Mouse (Mus musculus) heart, adult 2 months (tissue): ENCODE measurements around the gene P4ha3. TPM values are rescaled to one million over a fixed set of nuclear protein-coding genes. Genes with fewer than 3 reads are reported as not detected.
A peak's percentile ranks its signal among the peaks of the same experiment; 100 is the strongest.

Source experiments
- DNase-seq, 2 experiments: peaks; one replicate each; pipeline ENCODE4 v3.0.0; 2021
- H3K27ac ChIP-seq: fragments of 200-600 bp; 2 replicates; pipeline ENCODE4 v1.8.1; 2022
- H3K27me3 ChIP-seq: fragments of 200-500 bp; 2 replicates; pipeline ENCODE4 v1.6.1; 2012; ENCODE audit warnings: mild to moderate bottlenecking, low read length, inconsistent platforms, mixed read lengths; ENCODE audit not compliant: control insufficient read depth, insufficient read depth
- H3K36me3 ChIP-seq: fragments of 200-500 bp; 2 replicates; pipeline ENCODE4 v1.6.1; 2012; ENCODE audit warnings: low read length, inconsistent platforms; ENCODE audit not compliant: control insufficient read depth, insufficient read depth
- H3K4me1 ChIP-seq: fragments of 200-500 bp; 2 replicates; pipeline ENCODE4 v1.6.1; 2011; ENCODE audit warnings: low read length; ENCODE audit not compliant: control insufficient read depth, insufficient read depth
- H3K4me3 ChIP-seq: fragments of 200-600 bp; 2 replicates; pipeline ENCODE4 v1.8.1; 2022
- H3K79me2 ChIP-seq: fragments of 200-500 bp; replicated peaks from 2 replicates; pipeline ENCODE4 v1.6.1; 2012; ENCODE audit warnings: mild to moderate bottlenecking, inconsistent platforms, low read length, moderate library complexity, mixed read lengths; ENCODE audit not compliant: control insufficient read depth, insufficient read depth
- H3K9ac ChIP-seq: fragments of 200-500 bp; 2 replicates; pipeline ENCODE4 v1.6.1; 2012; ENCODE audit warnings: low read depth, mild to moderate bottlenecking, control low read depth, inconsistent platforms, low read length, mixed read lengths
- CTCF ChIP-seq: fragments of 200-600 bp; IDR thresholded peaks from 2 replicates; pipeline ENCODE4 v1.8.1; 2022; ENCODE audit warnings: antibody characterized with exemption, mild to moderate bottlenecking, moderate library complexity
- EP300 ChIP-seq: fragments of 200-500 bp; IDR thresholded peaks from 2 replicates; pipeline ENCODE4 v1.6.1; 2011; ENCODE audit warnings: low read depth, low read length, control low read depth; ENCODE audit not compliant: insufficient read depth
- POLR2A ChIP-seq: fragments of 200-500 bp; IDR thresholded peaks from 2 replicates; pipeline ENCODE4 v1.6.1; 2011; ENCODE audit warnings: mild to moderate bottlenecking, low read depth, low read length, control low read depth; ENCODE audit not compliant: insufficient read depth
- WGBS: fragments of 180-500 bp; shearing (Covaris S2); methylation state at CpG from one replicate; pipeline ENCODE4 v1.1.7; 2018; 5-methylcytosine and 5-hydroxymethylcytosine counted together
- intact Hi-C: fragments of 180-260 bp; cut with DNase I; formaldehyde crosslinking; loops from one replicate; pipeline ENCODE4 v1.15.1; 2025
- polyA plus RNA-seq: library from polyadenylated mRNA; depleted of rRNA; stranded (reverse); fragments of >200 nt; gene quantifications from 2 replicates; pipeline ENCODE4 v1.2.3, GENCODE M21; 2012
- total RNA-seq, 2 experiments: library from RNA; stranded (reverse); gene quantifications; 2 replicates each; pipeline ENCODE4 v1.2.3; 2021

The P4ha3 gene
- total and polyA plus RNA-seq, 3 experiments: 0.16 to 0.45 (median 0.33) TPM

DNA sequence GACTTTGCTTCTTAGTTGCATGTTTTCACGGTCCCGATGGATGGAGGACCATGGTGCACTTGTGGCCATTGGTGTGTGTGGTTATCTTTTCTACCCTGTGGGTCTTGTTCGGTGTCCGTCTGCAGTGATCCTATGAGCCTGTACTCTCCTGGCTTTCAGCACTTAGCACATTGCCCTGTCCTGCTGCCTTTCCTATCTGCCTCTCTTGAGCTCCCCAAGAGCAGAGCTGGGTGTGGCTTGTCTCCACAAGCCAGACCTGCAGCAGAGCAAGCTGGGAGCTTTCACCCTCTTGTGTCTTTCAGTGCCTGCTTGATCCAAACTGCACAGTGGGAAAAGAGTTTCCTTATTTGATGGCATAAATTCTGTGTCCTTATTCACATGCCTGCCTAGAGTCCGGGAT is 32.2 kb downstream of the P4ha3 start:
- H3K27me3 ChIP-seq: no peaks in the 10 kb centered on the region

DNA sequence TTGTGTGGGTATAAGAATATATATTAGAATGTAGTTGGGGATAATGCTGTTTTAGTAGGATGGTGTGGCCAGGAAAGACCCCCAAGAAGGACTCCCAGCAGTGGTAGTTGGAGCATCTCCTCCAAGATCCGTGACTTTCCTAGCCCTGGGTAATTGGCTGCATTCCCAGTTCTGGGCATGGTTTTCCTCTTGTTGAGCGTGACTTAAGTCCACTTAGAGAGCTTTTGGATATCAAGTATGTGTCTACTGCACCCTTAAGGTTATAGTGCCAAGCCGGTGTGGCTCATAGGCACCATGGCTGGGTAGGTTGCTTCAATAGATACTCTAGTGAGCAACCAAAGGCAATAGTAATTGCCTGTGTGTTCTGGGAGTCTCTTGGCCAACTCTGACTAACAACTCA is 38.4 kb downstream of the P4ha3 start:
- Histone ChIP-seq H3K36me3 (no peaks in the 10 kb centered on the region), H3K9ac (no peak overlapping the region), H3K4me1 (no peaks in the 10 kb centered on the region), H3K27me3 (no peaks in the 10 kb centered on the region), H3K27ac (no peak overlapping the region), H3K79me2 (no peaks in the 10 kb centered on the region), H3K4me3 (no peak overlapping the region)
- intact Hi-C loops: loop anchor here (1.0 kb wide), 1 partner anchor 42 kb away; no protein-coding TSS in a partner anchor
- no peak for DNase-seq
- WGBS: 38% methylated on average over 3 of the region's 3 CpGs
- TF ChIP-seq POLR2A (no peak), CTCF (no peak), EP300 (no peak)

More for the DNA sequence above, 32.2 kb downstream of the P4ha3 start:
- Histone ChIP-seq H3K9ac (no peak overlapping the region), H3K27ac (no peak overlapping the region), H3K79me2 (no peaks in the 10 kb centered on the region), H3K4me3 (no peak overlapping the region), H3K4me1 (no peaks in the 10 kb centered on the region), H3K36me3 (no peaks in the 10 kb centered on the region)
- no peak for TF ChIP-seq EP300
- no peak for TF ChIP-seq POLR2A
- no peak for TF ChIP-seq CTCF
- intact Hi-C loops: no loop called here
- no peak for DNase-seq
- WGBS: 86% methylated on average over 5 of the region's 5 CpGs

DNA sequence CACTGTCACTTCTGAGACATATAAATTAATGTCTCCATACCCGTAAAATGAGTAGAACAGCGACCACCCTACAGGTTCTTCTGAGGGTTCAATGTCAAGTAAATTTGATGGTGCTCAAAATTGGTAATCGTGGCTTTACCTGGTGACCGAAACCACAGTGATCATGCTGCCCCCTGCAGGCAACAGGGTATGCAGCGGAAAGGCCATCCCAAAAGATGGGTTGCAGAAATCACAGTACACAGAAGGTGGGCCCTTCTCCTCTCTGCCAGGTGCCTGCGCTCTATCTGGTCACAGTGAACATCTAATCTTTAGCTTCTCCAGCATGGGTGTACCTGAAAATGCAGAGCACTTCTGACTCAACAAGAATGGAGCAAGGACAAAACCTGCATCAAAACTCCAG is 40.2 kb downstream of the P4ha3 start:
- peak in 1 of 2 experiments; percentile 39 for DNase-seq
- TF ChIP-seq CTCF: peak; percentile 79
- TF ChIP-seq POLR2A: no peak
- no peak for TF ChIP-seq EP300
- intact Hi-C loops: no loop called here
- Histone ChIP-seq H3K4me3 (no peak overlapping the region), H3K27ac (no peak overlapping the region), H3K4me1 (no peaks in the 10 kb centered on the region), H3K79me2 (no peaks in the 10 kb centered on the region), H3K9ac (no peak overlapping the region), H3K27me3 (no peaks in the 10 kb centered on the region), H3K36me3 (no peaks in the 10 kb centered on the region)
- WGBS: 78% methylated on average over 6 of the region's 6 CpGs

DNA sequence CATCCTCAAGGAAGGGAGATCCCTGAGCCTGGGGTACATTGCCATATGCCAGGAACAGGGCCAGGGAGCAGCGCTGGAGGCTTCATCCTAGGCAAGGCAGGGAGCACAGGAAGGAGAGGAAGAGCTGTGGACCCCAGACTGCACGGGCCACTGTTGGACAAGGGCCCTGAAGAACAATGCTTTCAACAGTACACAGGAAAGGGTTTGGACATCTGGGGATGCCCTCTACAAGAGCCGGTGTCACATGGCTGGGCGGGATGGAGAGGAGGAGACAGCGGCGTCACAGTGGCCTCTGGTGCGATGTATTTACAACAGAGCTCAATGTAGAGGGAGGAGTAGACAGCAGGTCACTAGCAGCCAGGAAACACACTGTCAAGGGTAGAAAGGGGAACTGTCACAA is 42.2 kb downstream of the P4ha3 start:
- H3K4me1 ChIP-seq: no peaks in the 10 kb centered on the region
- H3K79me2 ChIP-seq: no peaks in the 10 kb centered on the region
- intact Hi-C loops: no loop called here
- DNase-seq: no peak
- H3K9ac ChIP-seq: no peak overlapping the region
- H3K27ac ChIP-seq: no peak overlapping the region
- no peaks in the 10 kb centered on the region for H3K36me3 ChIP-seq
- TF ChIP-seq POLR2A (no peak), EP300 (no peak), CTCF (no peak)
- H3K4me3 ChIP-seq: no peak overlapping the region
- no peaks in the 10 kb centered on the region for H3K27me3 ChIP-seq
- WGBS: 42% methylated on average over 7 of the region's 7 CpGs

DNA sequence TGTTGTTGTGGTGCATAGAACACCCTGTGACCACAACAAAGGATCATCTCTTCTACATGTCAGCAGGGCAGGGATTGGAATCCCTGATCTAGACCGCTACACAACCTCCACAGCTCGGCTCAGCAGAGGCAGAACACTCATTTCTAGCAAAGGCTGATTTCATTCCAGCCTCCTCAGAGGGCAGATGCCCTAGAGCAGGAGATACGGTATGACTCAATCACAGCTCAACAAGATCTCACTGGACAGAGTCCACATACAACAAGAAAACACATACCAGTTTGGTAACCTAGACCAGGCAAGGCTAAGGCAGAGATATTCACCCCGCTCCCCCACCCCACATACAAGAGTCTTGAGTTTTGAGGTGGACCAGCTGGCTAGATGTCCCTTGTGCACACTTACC is 43.3 kb downstream of the P4ha3 start:
- no peak overlapping the region for H3K4me3 ChIP-seq
- no peak overlapping the region for H3K27ac ChIP-seq
- 75% methylated on average over 4 of the region's 4 CpGs for WGBS
- no peaks in the 10 kb centered on the region for H3K36me3 ChIP-seq
- DNase-seq: no peak
- intact Hi-C loops: no loop called here
- H3K4me1 ChIP-seq: no peaks in the 10 kb centered on the region
- H3K9ac ChIP-seq: no peak overlapping the region
- TF ChIP-seq EP300 (no peak), CTCF (no peak), POLR2A (no peak)
- H3K27me3 ChIP-seq: no peaks in the 10 kb centered on the region
- H3K79me2 ChIP-seq: no peaks in the 10 kb centered on the region

DNA sequence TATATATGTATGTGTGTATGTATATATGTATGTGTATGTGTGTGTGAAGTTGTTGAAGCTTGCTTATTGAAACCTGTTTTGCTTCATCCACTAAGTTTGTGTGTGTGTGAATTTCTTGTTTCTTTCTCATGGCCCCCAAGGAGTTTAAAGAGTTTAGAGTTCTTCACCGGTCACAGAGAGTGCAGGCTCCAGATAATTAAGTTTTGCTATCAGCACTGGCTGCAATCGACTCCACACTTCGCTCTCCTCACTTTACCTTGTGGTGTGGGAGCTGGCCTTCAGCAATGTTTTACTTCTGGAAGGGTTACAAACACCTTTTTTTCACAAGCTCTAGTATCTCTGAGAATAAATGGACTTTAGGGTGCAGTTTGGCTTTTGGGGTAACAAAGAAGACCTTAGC is 45.9 kb downstream of the P4ha3 start:
- 80% methylated on average over 3 of the region's 3 CpGs for WGBS
- no peaks in the 10 kb centered on the region for H3K79me2 ChIP-seq
- TF ChIP-seq POLR2A (no peak), CTCF (no peak), EP300 (no peak)
- no peak overlapping the region for H3K9ac ChIP-seq
- H3K27me3 ChIP-seq: no peaks in the 10 kb centered on the region
- no peaks in the 10 kb centered on the region for H3K4me1 ChIP-seq
- H3K36me3 ChIP-seq: no peaks in the 10 kb centered on the region
- no peak overlapping the region for H3K4me3 ChIP-seq
- no peak for DNase-seq
- H3K27ac ChIP-seq: no peak overlapping the region
- intact Hi-C loops: no loop called here

DNA sequence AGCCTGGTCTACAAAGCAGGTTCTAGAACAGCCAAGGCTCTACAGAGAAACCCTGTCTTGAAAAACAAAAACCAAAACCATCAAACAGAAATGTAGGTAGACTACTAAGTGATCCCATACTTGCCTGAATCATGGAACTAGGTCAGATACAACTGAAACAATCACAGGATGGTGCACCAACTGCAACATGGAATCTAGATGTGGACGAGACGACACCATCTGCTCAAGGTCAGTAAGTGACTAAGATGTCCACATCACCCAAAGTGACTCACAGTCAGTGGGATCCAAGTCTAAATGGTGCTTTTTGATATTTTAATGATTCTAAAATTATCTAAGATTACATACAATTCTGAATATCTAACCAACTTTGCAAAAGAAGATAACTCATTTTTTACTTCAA is 50.6 kb downstream of the P4ha3 start:
- no peak overlapping the region for H3K27ac ChIP-seq
- H3K9ac ChIP-seq: no peak overlapping the region
- intact Hi-C loops: no loop called here
- TF ChIP-seq POLR2A (no peak), EP300 (no peak), CTCF (no peak)
- no peaks in the 10 kb centered on the region for H3K4me1 ChIP-seq
- DNase-seq: no peak
- H3K36me3 ChIP-seq: no peaks in the 10 kb centered on the region; the same call in 1 of the 2 replicates
- no peak overlapping the region for H3K4me3 ChIP-seq
- no peaks in the 10 kb centered on the region for H3K27me3 ChIP-seq
- H3K79me2 ChIP-seq: no peaks in the 10 kb centered on the region
- 95% methylated on average over 2 of the region's 2 CpGs for WGBS
